Mouse (Mus musculus) liver, embryonic 14.5 days (tissue): ENCODE data around the gene Socs5.

Source experiments
- CTCF ChIP-seq: IDR thresholded peaks from 2 replicates; pipeline ENCODE4 v1.5.1; 2016; ENCODE audit warnings: antibody characterized with exemption, low read depth, control low read depth
- EP300 ChIP-seq: IDR thresholded peaks from 2 replicates; pipeline ENCODE4 v1.6.1; 2016; ENCODE audit warnings: antibody characterized with exemption, low read depth

DNA sequence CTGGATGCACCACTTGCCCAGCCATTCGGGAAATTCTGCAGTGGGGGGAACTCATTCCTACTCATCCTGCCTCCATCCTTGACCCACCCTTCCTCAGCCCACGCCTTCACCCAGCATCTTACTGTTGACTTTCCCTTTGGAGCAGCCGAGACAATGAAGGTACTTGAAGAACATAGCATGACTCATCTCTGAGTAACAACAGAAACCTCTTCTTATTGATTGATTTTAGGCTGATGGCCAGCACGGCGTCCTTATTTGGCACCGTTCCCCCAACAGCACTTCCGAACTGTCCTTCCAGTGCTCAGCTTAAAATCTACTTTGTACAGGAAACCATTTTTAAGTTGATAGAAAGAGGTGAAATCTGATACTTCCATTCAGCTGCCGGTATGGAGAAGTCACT lies 4.8 kb upstream of the Socs5 start:
- no peak for TF ChIP-seq CTCF
- TF ChIP-seq EP300 = no peak
